Mouse (Mus musculus): ENCODE data around the gene Fbxl15. TPM values are rescaled to one million over a fixed set of nuclear protein-coding genes. Genes with fewer than 3 reads are reported as not detected.

Fbxl15 gene
- polyA plus RNA-seq, 1 experiment: 33.2 TPM

- no peak for DNase-seq (ENCODE audit: extremely low spot score in 1 of 2, low spot score in 1 of 2)
Measured at GRCm38 (mm10) chr19:46339287-46339971, 11.4 kb downstream of the Fbxl15 start.

GRCm38 (mm10) chr19:46344710-46345419 is 16.9 kb downstream of the Fbxl15 start:
- DNase-seq (ENCODE audit: extremely low spot score in 1 of 2, low spot score in 1 of 2): no peak

GRCm38 (mm10) chr19:46347146-46347545 is 19.2 kb downstream of the Fbxl15 start:
- no peak for DNase-seq (ENCODE audit: extremely low spot score in 1 of 2, low spot score in 1 of 2)

- peak in 1 of 2 experiments; percentile 38 for DNase-seq (ENCODE audit: extremely low spot score in 1 of 2, low spot score in 1 of 2)
Measured at GRCm38 (mm10) chr19:46347936-46348668, 20.1 kb downstream of the Fbxl15 start.

- peak; percentile 86 to 92 for DNase-seq (ENCODE audit: extremely low spot score in 1 of 2, low spot score in 1 of 2)
Measured at GRCm38 (mm10) chr19:46348761-46349458, 20.9 kb downstream of the Fbxl15 start.

GRCm38 (mm10) chr19:46349550-46349949 is 21.6 kb downstream of the Fbxl15 start:
- DNase-seq (ENCODE audit: extremely low spot score in 1 of 2, low spot score in 1 of 2): no peak

- DNase-seq (ENCODE audit: extremely low spot score in 1 of 2, low spot score in 1 of 2): no peak
Measured at GRCm38 (mm10) chr19:46350168-46350932, 22.4 kb downstream of the Fbxl15 start, which contains the start of gene 2310034G01Rik. 2310034G01Rik (minus strand) TSS chr19:46350302.

- DNase-seq (ENCODE audit: extremely low spot score in 1 of 2, low spot score in 1 of 2): peak; percentile 87 to 93
Measured at GRCm38 (mm10) chr19:46356701-46357138, 28.7 kb downstream of the Fbxl15 start.

GRCm38 (mm10) chr19:46357344-46358280 is 29.6 kb downstream of the Fbxl15 start:
- no peak for DNase-seq (ENCODE audit: extremely low spot score in 1 of 2, low spot score in 1 of 2)

GRCm38 (mm10) chr19:46358381-46358780 is 30.4 kb downstream of the Fbxl15 start:
- no peak for DNase-seq (ENCODE audit: extremely low spot score in 1 of 2, low spot score in 1 of 2)

- no peak for DNase-seq (ENCODE audit: extremely low spot score in 1 of 2, low spot score in 1 of 2)
Measured at GRCm38 (mm10) chr19:46362104-46362503, 34.1 kb downstream of the Fbxl15 start.

GRCm38 (mm10) chr19:46363294-46364009 is 35.5 kb downstream of the Fbxl15 start:
- no peak for DNase-seq (ENCODE audit: extremely low spot score in 1 of 2, low spot score in 1 of 2)

GRCm38 (mm10) chr19:46367798-46368590 is 40.0 kb downstream of the Fbxl15 start:
- DNase-seq (ENCODE audit: extremely low spot score in 1 of 2, low spot score in 1 of 2): peak; percentile 50 to 70

- peak in 1 of 2 experiments; percentile 76 for DNase-seq (ENCODE audit: extremely low spot score in 1 of 2, low spot score in 1 of 2)
Measured at GRCm38 (mm10) chr19:46369204-46369603, 41.2 kb downstream of the Fbxl15 start.

- DNase-seq (ENCODE audit: extremely low spot score in 1 of 2, low spot score in 1 of 2): no peak
Measured at GRCm38 (mm10) chr19:46374477-46375088, 46.6 kb downstream of the Fbxl15 start.

- DNase-seq (ENCODE audit: extremely low spot score in 1 of 2, low spot score in 1 of 2): peak in 1 of 2 experiments; percentile 59
Measured at GRCm38 (mm10) chr19:46375489-46375888, 47.5 kb downstream of the Fbxl15 start.

GRCm38 (mm10) chr19:46375891-46376290 is 47.9 kb downstream of the Fbxl15 start:
- DNase-seq (ENCODE audit: extremely low spot score in 1 of 2, low spot score in 1 of 2): no peak
